Mouse (Mus musculus) MEL (cell line): Measurements from ENCODE around the gene Hnrnpa2b1. TPM values are rescaled to one million over a fixed set of nuclear protein-coding genes. Genes with fewer than 3 reads are reported as not detected.
A peak's percentile ranks its signal among the peaks of the same experiment; 100 is the strongest.

Source experiments
- DNase-seq: peaks from one replicate; pipeline ENCODE4 v3.0.0; 2011; ENCODE audit warnings: low read depth, low spot score
- H3K27ac ChIP-seq: 2 replicates; pipeline ENCODE4 v1.5.1; 2012; ENCODE audit warnings: low read depth, mild to moderate bottlenecking, control low read depth, low read length, moderate library complexity; ENCODE audit not compliant: control insufficient read depth
- H3K27me3 ChIP-seq, 2 experiments: fragments of 150-350 bp in 1 of 2; sonication (generic) in 1 of 2; 2 replicates each; pipeline ENCODE4 v1.6.1; 2012; ENCODE audit warnings: low read length in 2 of 2, mild to moderate bottlenecking in 2 of 2, improper control_type of control experiment in 1 of 2, moderate library complexity in 1 of 2; ENCODE audit not compliant: insufficient read depth in 2 of 2, control insufficient read depth in 1 of 2
- H3K36me3 ChIP-seq, 2 experiments: 2 replicates each; pipeline ENCODE4 v1.6.1; 2012 to 2014; ENCODE audit warnings: low read length in 2 of 2, improper control_type of control experiment in 1 of 2, inconsistent platforms in 1 of 2, mild to moderate bottlenecking in 1 of 2; ENCODE audit not compliant: insufficient read depth in 2 of 2, control insufficient read depth in 1 of 2
- H3K4me1 ChIP-seq, 2 experiments: fragments of 150-350 bp in 1 of 2; sonication (generic) in 1 of 2; 2 replicates each; pipeline ENCODE4 v1.6.1; 2012; ENCODE audit warnings: low read length in 2 of 2, improper control_type of control experiment in 1 of 2, mild to moderate bottlenecking in 1 of 2; ENCODE audit not compliant: insufficient read depth in 2 of 2, control insufficient read depth in 1 of 2
- H3K4me3 ChIP-seq, 2 experiments: fragments of 150-350 bp in 1 of 2; sonication (generic) in 1 of 2; 2 replicates each; pipeline ENCODE4 v1.5.1; 2012; ENCODE audit warnings: low read depth in 2 of 2, low read length in 2 of 2, mild to moderate bottlenecking in 2 of 2, moderate library complexity in 2 of 2, control low read depth in 1 of 2, improper control_type of control experiment in 1 of 2; ENCODE audit not compliant: control insufficient read depth in 1 of 2, insufficient read depth in 1 of 2
- H3K79me2 ChIP-seq: 2 replicates; pipeline ENCODE4 v1.6.1; 2012; ENCODE audit warnings: mild to moderate bottlenecking, low read length, moderate library complexity; ENCODE audit not compliant: control insufficient read depth, poor library complexity, insufficient read depth
- H3K9ac ChIP-seq: 2 replicates; pipeline ENCODE4 v1.6.1; 2012; ENCODE audit warnings: low read depth, mild to moderate bottlenecking, control low read depth, low read length, moderate library complexity; ENCODE audit not compliant: control insufficient read depth, poor library complexity, severe bottlenecking
- H3K9me3 ChIP-seq: fragments of 150-350 bp; sonication (generic); replicated peaks from 2 replicates; pipeline ENCODE4 v1.6.1; 2012; ENCODE audit warnings: mild to moderate bottlenecking, low read length, improper control_type of control experiment, moderate library complexity; ENCODE audit not compliant: insufficient read depth
- BHLHE40 ChIP-seq: IDR thresholded peaks from 2 replicates; pipeline ENCODE4 v1.6.1; 2012; ENCODE audit warnings: low read depth, mild to moderate bottlenecking, inconsistent platforms, low read length, improper control_type of control experiment, borderline replicate concordance
- CHD1 ChIP-seq: IDR thresholded peaks from 2 replicates; pipeline ENCODE4 v1.6.1; 2012; ENCODE audit warnings: low read depth, mild to moderate bottlenecking, inconsistent platforms, low read length, improper control_type of control experiment
- CHD2 ChIP-seq: IDR thresholded peaks from 2 replicates; pipeline ENCODE4 v1.6.1; 2011; ENCODE audit warnings: low read length, improper control_type of control experiment
- CTCF ChIP-seq, 3 experiments: IDR thresholded peaks in 2 of 3; conservative IDR thresholded peaks in 1 of 3; 2 replicates each; pipeline ENCODE4 v1.5.1; 2011 to 2012; ENCODE audit warnings: low read length in 3 of 3, low read depth in 2 of 3, mild to moderate bottlenecking in 2 of 3, improper control_type of control experiment in 1 of 3, inconsistent platforms in 1 of 3, mixed read lengths in 1 of 3, moderate library complexity in 1 of 3; ENCODE audit not compliant: control insufficient read depth in 1 of 3, insufficient read depth in 1 of 3, poor library complexity in 1 of 3, severe bottlenecking in 1 of 3
- E2F4 ChIP-seq: IDR thresholded peaks from 2 replicates; pipeline ENCODE4 v1.6.1; 2011; ENCODE audit warnings: low read depth, low read length, improper control_type of control experiment, borderline replicate concordance
- ELF1 ChIP-seq: IDR thresholded peaks from 2 replicates; pipeline ENCODE4 v1.6.1; 2014; ENCODE audit warnings: low read depth, mild to moderate bottlenecking, inconsistent platforms, low read length, improper control_type of control experiment, moderate library complexity
- EP300 ChIP-seq, 2 experiments: IDR thresholded peaks; 2 replicates each; pipeline ENCODE4 v1.6.1; 2011; ENCODE audit warnings: improper control_type of control experiment in 2 of 2, low read length in 2 of 2, low read depth in 1 of 2, mild to moderate bottlenecking in 1 of 2
- ETS1 ChIP-seq: IDR thresholded peaks from 2 replicates; pipeline ENCODE4 v1.6.1; 2012; ENCODE audit warnings: low read depth, mild to moderate bottlenecking, inconsistent platforms, low read length, improper control_type of control experiment, moderate library complexity
- GABPA ChIP-seq: IDR thresholded peaks from 2 replicates; pipeline ENCODE4 v1.6.1; 2012; ENCODE audit warnings: low read depth, mild to moderate bottlenecking, inconsistent platforms, low read length, improper control_type of control experiment, moderate library complexity
- GATA1 ChIP-seq: IDR thresholded peaks from 2 replicates; pipeline ENCODE4 v1.6.1; 2011; ENCODE audit warnings: low read depth, low read length, improper control_type of control experiment
- HCFC1 ChIP-seq: IDR thresholded peaks from 2 replicates; pipeline ENCODE4 v1.6.1; 2012; ENCODE audit warnings: low read depth, mild to moderate bottlenecking, inconsistent platforms, low read length, improper control_type of control experiment, moderate library complexity
- JUND ChIP-seq: IDR thresholded peaks from 2 replicates; pipeline ENCODE4 v1.6.1; 2011; ENCODE audit warnings: low read depth, mild to moderate bottlenecking, improper control_type of control experiment, low read length
- KAT2A ChIP-seq: conservative IDR thresholded peaks from 2 replicates; pipeline ENCODE4 v1.6.1; 2012; ENCODE audit warnings: low read depth, low read length, improper control_type of control experiment, inconsistent platforms
- MAFK ChIP-seq: IDR thresholded peaks from 2 replicates; pipeline ENCODE4 v1.6.1; 2011; ENCODE audit warnings: low read depth, mild to moderate bottlenecking, low read length, improper control_type of control experiment, borderline replicate concordance
- MAX ChIP-seq: IDR thresholded peaks from 2 replicates; pipeline ENCODE4 v1.6.1; 2011; ENCODE audit warnings: low read length, improper control_type of control experiment
- MAZ ChIP-seq: IDR thresholded peaks from 2 replicates; pipeline ENCODE4 v1.6.1; 2012; ENCODE audit warnings: low read depth, mild to moderate bottlenecking, inconsistent platforms, low read length, improper control_type of control experiment
- MEF2A ChIP-seq: IDR thresholded peaks from 2 replicates; pipeline ENCODE4 v1.6.1; 2014; ENCODE audit warnings: low read depth, mild to moderate bottlenecking, inconsistent platforms, low read length, improper control_type of control experiment; ENCODE audit not compliant: poor library complexity, insufficient replicate concordance, severe bottlenecking; ENCODE audit errors: extremely low read depth
- MXI1 ChIP-seq: IDR thresholded peaks from 2 replicates; pipeline ENCODE4 v1.6.1; 2011; ENCODE audit warnings: mild to moderate bottlenecking, low read depth, low read length, improper control_type of control experiment
- MYB ChIP-seq: IDR thresholded peaks from 2 replicates; pipeline ENCODE4 v1.6.1; 2011; ENCODE audit warnings: mild to moderate bottlenecking, low read depth, low read length, improper control_type of control experiment
- MYC ChIP-seq: IDR thresholded peaks from 2 replicates; pipeline ENCODE4 v1.6.1; 2011; ENCODE audit warnings: low read depth, mild to moderate bottlenecking, low read length, improper control_type of control experiment, moderate library complexity
- NELFE ChIP-seq: IDR thresholded peaks from 2 replicates; pipeline ENCODE4 v1.6.1; 2011; ENCODE audit warnings: low read depth, low read length, improper control_type of control experiment
- NRF1 ChIP-seq: IDR thresholded peaks from 2 replicates; pipeline ENCODE4 v1.6.1; 2014; ENCODE audit warnings: low read depth, mild to moderate bottlenecking, inconsistent platforms, low read length, improper control_type of control experiment, moderate library complexity; ENCODE audit not compliant: poor library complexity, insufficient read depth, severe bottlenecking
- POLR2A ChIP-seq, 2 experiments: IDR thresholded peaks; 2 replicates each; pipeline ENCODE4 v1.6.1; 2011 to 2012; ENCODE audit warnings: low read length in 2 of 2, mild to moderate bottlenecking in 2 of 2, control low read depth in 1 of 2, improper control_type of control experiment in 1 of 2, low read depth in 1 of 2, moderate library complexity in 1 of 2; ENCODE audit not compliant: control insufficient read depth in 1 of 2, insufficient read depth in 1 of 2, poor library complexity in 1 of 2
- POLR2AphosphoS2 ChIP-seq: IDR thresholded peaks from 2 replicates; pipeline ENCODE4 v1.6.1; 2011; ENCODE audit warnings: low read length, improper control_type of control experiment
- POLR2AphosphoS5 ChIP-seq: IDR thresholded peaks from 2 replicates; pipeline ENCODE4 v1.6.1; 2012; ENCODE audit warnings: low read depth, borderline replicate concordance, mild to moderate bottlenecking, inconsistent platforms, low read length, moderate library complexity, mixed read lengths
- RCOR1 ChIP-seq: IDR thresholded peaks from 2 replicates; pipeline ENCODE4 v1.6.1; 2012; ENCODE audit warnings: low read depth, mild to moderate bottlenecking, inconsistent platforms, low read length, improper control_type of control experiment
- SIN3A ChIP-seq: IDR thresholded peaks from 2 replicates; pipeline ENCODE4 v1.6.1; 2012; ENCODE audit warnings: low read length, improper control_type of control experiment, inconsistent platforms
- SMC3 ChIP-seq: IDR thresholded peaks from 2 replicates; pipeline ENCODE4 v1.6.1; 2011; ENCODE audit warnings: low read depth, low read length, improper control_type of control experiment
- TBP ChIP-seq: IDR thresholded peaks from 2 replicates; pipeline ENCODE4 v1.8.0; 2011; ENCODE audit warnings: low read depth, low read length, improper control_type of control experiment
- TCF12 ChIP-seq: IDR thresholded peaks from 2 replicates; pipeline ENCODE4 v1.6.1; 2014; ENCODE audit warnings: low read depth, mild to moderate bottlenecking, inconsistent platforms, low read length, improper control_type of control experiment, moderate library complexity
- USF1 ChIP-seq: IDR thresholded peaks from 2 replicates; pipeline ENCODE4 v1.6.1; 2014; ENCODE audit warnings: low read depth, mild to moderate bottlenecking, inconsistent platforms, low read length, improper control_type of control experiment, moderate library complexity
- USF2 ChIP-seq, 2 experiments: IDR thresholded peaks; 2 replicates each; pipeline ENCODE4 v1.6.1; 2011 to 2012; ENCODE audit warnings: improper control_type of control experiment in 2 of 2, low read length in 2 of 2, borderline replicate concordance in 1 of 2, inconsistent platforms in 1 of 2, low read depth in 1 of 2, mild to moderate bottlenecking in 1 of 2; ENCODE audit not compliant: insufficient read depth in 1 of 2
- ZC3H11A ChIP-seq: IDR thresholded peaks from 2 replicates; pipeline ENCODE4 v1.6.1; 2012; ENCODE audit warnings: low read depth, mild to moderate bottlenecking, inconsistent platforms, low read length, improper control_type of control experiment
- ZKSCAN1 ChIP-seq: IDR thresholded peaks from 2 replicates; pipeline ENCODE4 v1.6.1; 2012; ENCODE audit warnings: low read depth, mild to moderate bottlenecking, inconsistent platforms, low read length, improper control_type of control experiment, moderate library complexity
- ZMIZ1 ChIP-seq: IDR thresholded peaks from 2 replicates; pipeline ENCODE4 v1.6.1; 2012; ENCODE audit warnings: low read depth, mild to moderate bottlenecking, inconsistent platforms, low read length, improper control_type of control experiment, moderate library complexity
- ZNF384 ChIP-seq: IDR thresholded peaks from 2 replicates; pipeline ENCODE4 v1.6.1; 2012; ENCODE audit warnings: low read depth, mild to moderate bottlenecking, inconsistent platforms, low read length, improper control_type of control experiment
- polyA plus RNA-seq, 2 experiments: library from polyadenylated mRNA; stranded (reverse) in 1 of 2; unstranded in 1 of 2; fragments of >175 nt in 1 of 2; fragments of >200 nt in 1 of 2; gene quantifications; 2 replicates each; pipeline versions ENCODE4 v1.2.1 to v1.2.4; 2012; ENCODE audit warnings: low replicate concordance in 2 of 2, low read depth in 1 of 2; ENCODE audit not compliant: insufficient read length in 2 of 2, insufficient read depth in 1 of 2, missing spikeins in 1 of 2
- total RNA-seq: library from RNA; depleted of rRNA; stranded (reverse); fragments of 300-350 nt; gene quantifications from 2 replicates; pipeline ENCODE4 v1.2.3, GENCODE M21; 2012

The Hnrnpa2b1 gene
- total and polyA plus RNA-seq, 3 experiments: 635 to 1,710 (median 1,226) TPM

DNA sequence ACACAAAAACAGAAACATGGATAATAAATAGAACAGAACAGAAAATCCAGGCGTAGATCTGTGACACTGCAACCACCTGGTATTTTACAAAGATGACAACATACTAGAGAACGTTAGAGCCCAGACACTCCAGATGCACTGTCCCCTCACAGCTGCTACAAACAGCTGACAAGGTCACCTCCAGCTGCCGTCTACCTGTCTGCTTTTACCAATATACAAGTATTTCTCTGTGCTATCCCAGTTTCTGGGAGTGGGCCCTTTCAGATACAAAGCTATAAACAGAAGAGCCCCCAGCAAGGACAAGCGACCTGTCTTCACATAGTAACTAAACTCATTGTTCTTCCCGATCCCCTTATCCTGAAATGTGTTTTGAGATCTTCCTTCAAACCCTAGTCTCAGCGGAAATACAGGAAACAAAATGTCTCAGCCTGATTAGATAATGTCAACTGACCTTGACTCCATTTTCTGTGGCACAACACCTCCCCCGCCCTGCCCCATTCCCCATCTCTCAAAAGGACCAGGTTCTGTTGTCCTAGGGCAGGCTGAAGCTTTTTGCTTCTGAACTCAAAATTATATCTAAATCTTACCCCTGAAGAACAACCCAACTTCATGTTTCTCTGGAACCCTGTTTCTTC lies 16.5 kb upstream of the Hnrnpa2b1 start:
- Histone ChIP-seq H3K27ac (peak overlapping the region; percentile 95), H3K9me3 (no peaks in the 10 kb centered on the region)
- DNase-seq: peak; percentile 60
- peak; percentile 45; the same call in 1 of the 2 replicates for TF ChIP-seq HCFC1
- TF ChIP-seq POLR2AphosphoS2: 0 out of 2 replicates have a peak, but pooled peaks have one; percentile 11
- TF ChIP-seq ZC3H11A: no peak
- no peak for TF ChIP-seq POLR2AphosphoS5
- TF ChIP-seq CHD1: 0 out of 2 replicates have a peak, but pooled peaks have one; percentile 44
- no peak for TF ChIP-seq MEF2A
- TF ChIP-seq SMC3: no peak
- TF ChIP-seq E2F4: no peak
- TF ChIP-seq BHLHE40: 0 out of 2 replicates have a peak, but pooled peaks have one; percentile 19
- TF ChIP-seq RCOR1: peak; percentile 74
- peak; percentile 65; the same call in 1 of the 2 replicates for TF ChIP-seq SIN3A
- TF ChIP-seq POLR2A (IDR thresholded peaks at IDR 0.05; ENCODE audit: control insufficient read depth in 1 of 2, insufficient read depth in 1 of 2, low read depth in 1 of 2, low read length in 2 of 2, poor library complexity in 1 of 2): no peak
- 0 out of 2 replicates have a peak, but pooled peaks have one; percentile 33 for TF ChIP-seq ZMIZ1
- no peak for TF ChIP-seq ZNF384
- TF ChIP-seq USF1: no peak
- TF ChIP-seq NRF1: no peak
- TF ChIP-seq MYC: 0 out of 2 replicates have a peak, but pooled peaks have one; percentile 39
- TF ChIP-seq GATA1: peak; percentile 89
- no peak for TF ChIP-seq ZKSCAN1
- no peak for TF ChIP-seq GABPA
- no peak for TF ChIP-seq ELF1
- peak; percentile 91 for TF ChIP-seq TCF12
- TF ChIP-seq USF2 (IDR thresholded peaks at IDR 0.05; ENCODE audit: borderline replicate concordance in 1 of 2, insufficient read depth in 1 of 2, low read depth in 1 of 2, low read length in 2 of 2): no peak
- peak; percentile 39; the same call in 1 of the 2 replicates for TF ChIP-seq MXI1
- no peak; the same call in 1 of the 2 replicates for TF ChIP-seq KAT2A
- TF ChIP-seq ETS1: peak; percentile 76; the same call in 1 of the 2 replicates
- peak; percentile 82 for TF ChIP-seq MYB
- TF ChIP-seq JUND: no peak
- TF ChIP-seq CHD2: no peak
- TF ChIP-seq MAFK: 0 out of 2 replicates have a peak, but pooled peaks have one; percentile 24
- TF ChIP-seq CTCF (IDR thresholded peaks at IDR 0.05 in 2 of 3, conservative IDR thresholded peaks at IDR 0.05 in 1 of 3; ENCODE audit: control insufficient read depth in 1 of 3, insufficient read depth in 1 of 3, low read depth in 2 of 3, low read length in 3 of 3, poor library complexity in 1 of 3, severe bottlenecking in 1 of 3): no peak
- TF ChIP-seq TBP: no peak
- TF ChIP-seq MAX: no peak
- TF ChIP-seq MAZ: 0 out of 2 replicates have a peak, but pooled peaks have one; percentile 18
- TF ChIP-seq EP300 (IDR thresholded peaks at IDR 0.05; ENCODE audit: low read depth in 1 of 2, low read length in 2 of 2): peak; percentile 93 to 98
- no peak for TF ChIP-seq NELFE

More for the DNA sequence above, 16.5 kb upstream of the Hnrnpa2b1 start:
- Histone ChIP-seq H3K79me2 (no peaks in the 10 kb centered on the region), H3K4me1 (peaks cover 12 to 15% of the 10 kb centered on the region in 2 experiments), H3K9ac (peak overlapping the region; percentile 52), H3K4me3 (no peak overlapping the region), H3K27me3 (no peaks in the 10 kb centered on the region), H3K36me3 (peaks cover 12 to 28% of the 10 kb centered on the region in 2 experiments)
